Mouse (Mus musculus) stomach, postnatal 0 days (tissue): ENCODE data around the gene Ncstn. TPM values are rescaled to one million over a fixed set of nuclear protein-coding genes. Genes with fewer than 3 reads are reported as not detected.
A peak's percentile ranks its signal among the peaks of the same experiment; 100 is the strongest.

Experiments
- ATAC-seq: fragments of 200-750 bp; cut with Nextera tagmentation; 2 replicates; pipeline ENCODE4 v1.8.0; 2017; ENCODE audit not compliant: low FRiP score, low TSS enrichment
- DNase-seq: peaks from one replicate; pipeline ENCODE4 v3.0.0-alpha.2; 2016; ENCODE audit warnings: low spot score
- H3K27ac ChIP-seq: fragments of 300-500 bp; sonication (generic); replicated peaks from 2 replicates; pipeline ENCODE4 v1.5.1; 2014; ENCODE audit warnings: mild to moderate bottlenecking, control low read depth
- H3K27me3 ChIP-seq: fragments of 300-500 bp; sonication (generic); 2 replicates; pipeline ENCODE4 v1.6.1; 2014; ENCODE audit warnings: low read length; ENCODE audit not compliant: control insufficient read depth, insufficient read depth
- H3K36me3 ChIP-seq: fragments of 300-500 bp; sonication (generic); 2 replicates; pipeline ENCODE4 v1.6.1; 2014; ENCODE audit warnings: low read length, mixed read lengths; ENCODE audit not compliant: control insufficient read depth, insufficient read depth
- H3K4me1 ChIP-seq: fragments of 300-500 bp; sonication (generic); replicated peaks from 2 replicates; pipeline ENCODE4 v1.6.1; 2014; ENCODE audit warnings: antibody characterized with exemption; ENCODE audit not compliant: control insufficient read depth, insufficient read depth
- H3K4me2 ChIP-seq: fragments of 300-500 bp; sonication (generic); replicated peaks from 2 replicates; pipeline ENCODE4 v1.6.1; 2014; ENCODE audit warnings: low read depth, mild to moderate bottlenecking, control low read depth, moderate library complexity
- H3K4me3 ChIP-seq: fragments of 300-500 bp; sonication (generic); 2 replicates; pipeline ENCODE4 v1.5.1; 2014; ENCODE audit warnings: low read depth, low read length, control low read depth
- H3K9ac ChIP-seq: fragments of 300-500 bp; sonication (generic); 2 replicates; pipeline ENCODE4 v1.6.1; 2014; ENCODE audit warnings: mild to moderate bottlenecking, low read length, control low read depth, mixed read lengths
- H3K9me3 ChIP-seq: fragments of 300-500 bp; sonication (generic); 2 replicates; pipeline ENCODE4 v1.6.1; 2016; ENCODE audit warnings: low read length; ENCODE audit not compliant: control insufficient read depth
- CTCF ChIP-seq: IDR thresholded peaks from 2 replicates; pipeline ENCODE4 v1.5.1; 2016; ENCODE audit warnings: antibody characterized with exemption, low read depth, mild to moderate bottlenecking, moderate library complexity
- EP300 ChIP-seq: optimal IDR thresholded peaks from 2 replicates; pipeline ENCODE3; 2016; ENCODE audit warnings: antibody characterized with exemption
- WGBS: fragments of 180-500 bp; shearing (Covaris S2); extraction: QIAGEN DNeasy Blood & Tissue Kit; methylation state at CpG from one replicate; pipeline ENCODE4 v1.1.7; 2014; 5-methylcytosine and 5-hydroxymethylcytosine counted together
- polyA plus RNA-seq: library from polyadenylated mRNA; unstranded; fragments of >200 nt; fragmentation: Nextera tagmentation; extraction: Ambion mirVana; gene quantifications from 2 replicates; pipeline ENCODE4 v1.2.1, GENCODE M21; 2015

Ncstn gene
- polyA plus RNA-seq, 1 experiment from 2014 or later = 79.3 TPM

DNA sequence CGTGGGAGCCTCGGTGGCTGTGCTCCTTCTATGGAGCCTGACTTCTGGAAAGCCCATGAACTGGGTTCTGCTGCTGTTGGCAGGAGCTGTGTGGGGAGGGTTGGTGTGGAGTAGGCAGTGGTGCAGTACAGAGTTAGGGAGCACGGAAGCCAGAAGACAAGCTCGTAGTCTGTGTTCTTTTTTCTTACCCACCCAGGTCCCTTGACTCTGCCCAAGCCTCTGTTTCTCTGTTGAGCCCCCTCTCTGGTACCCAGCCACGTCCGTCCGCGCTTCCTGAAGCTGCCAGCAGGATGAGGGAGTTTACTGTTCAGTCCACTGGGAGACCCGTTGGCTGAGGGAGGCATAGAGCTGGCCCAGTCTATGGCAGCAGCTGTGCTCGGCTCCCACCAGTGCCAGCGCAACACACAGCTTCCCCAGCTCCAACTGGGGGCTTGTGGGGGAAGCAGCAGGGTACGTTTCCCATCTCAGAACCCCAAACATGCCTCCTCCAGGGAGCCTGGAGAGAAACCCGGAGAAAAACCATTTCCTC lies 17.9 kb downstream of the Ncstn start:
- H3K4me3 ChIP-seq = no peak overlapping the region
- no peaks in the 10 kb centered on the region for H3K9me3 ChIP-seq
- ATAC-seq (no peak; the same call in 1 of the 2 replicates), DNase-seq (no peak)
- H3K27ac ChIP-seq = no peak overlapping the region
- H3K9ac ChIP-seq = no peak overlapping the region
- peaks cover 31% of the 10 kb centered on the region for H3K36me3 ChIP-seq
- no peaks in the 10 kb centered on the region for H3K27me3 ChIP-seq
- no peaks in the 10 kb centered on the region for H3K4me1 ChIP-seq
- TF ChIP-seq CTCF (0 out of 2 replicates have a peak, but pooled peaks have one; percentile 5), EP300 (no peak)
- WGBS = 76% methylated on average over 13 of the region's 13 CpGs
- no peak overlapping the region for H3K4me2 ChIP-seq

- Histone ChIP-seq H3K4me2 (no peak overlapping the region), H3K9me3 (no peaks in the 10 kb centered on the region), H3K9ac (no peak overlapping the region), H3K4me1 (no peaks in the 10 kb centered on the region), H3K27me3 (no peaks in the 10 kb centered on the region), H3K36me3 (peaks cover 19% of the 10 kb centered on the region), H3K27ac (no peak overlapping the region), H3K4me3 (no peak overlapping the region)
- no peak for TF ChIP-seq EP300
- no peak for TF ChIP-seq CTCF
- ATAC-seq (peak; percentile 33; the same call in 1 of the 2 replicates), DNase-seq (no peak)
- 48% methylated on average over 4 of the region's 4 CpGs for WGBS
Observed at GRCm38 (mm10) chr1:172063291-172064023, 19.1 kb downstream of the Ncstn start.

- no peak for ATAC-seq
- H3K4me3 ChIP-seq = no peak overlapping the region
- 90% methylated on average over 2 of the region's 2 CpGs for WGBS
- no peak for DNase-seq
- H3K9ac ChIP-seq = no peak overlapping the region
- H3K4me2 ChIP-seq = no peak overlapping the region
- H3K27ac ChIP-seq = no peak overlapping the region
- TF ChIP-seq CTCF = no peak
- no peak for TF ChIP-seq EP300
- H3K27me3 ChIP-seq = no peaks in the 10 kb centered on the region
- H3K36me3 ChIP-seq = peaks cover 16% of the 10 kb centered on the region
- no peaks in the 10 kb centered on the region for H3K9me3 ChIP-seq
- no peaks in the 10 kb centered on the region for H3K4me1 ChIP-seq
Observed at GRCm38 (mm10) chr1:172062101-172062500, 20.5 kb downstream of the Ncstn start.

GRCm38 (mm10) chr1:172061217-172061616 lies 21.4 kb downstream of the Ncstn start:
- ATAC-seq (no peak), DNase-seq (no peak)
- Histone ChIP-seq H3K4me3 (no peak overlapping the region), H3K9me3 (no peaks in the 10 kb centered on the region), H3K4me2 (no peak overlapping the region), H3K27me3 (no peaks in the 10 kb centered on the region), H3K4me1 (no peaks in the 10 kb centered on the region), H3K9ac (no peak overlapping the region), H3K36me3 (peaks cover 10% of the 10 kb centered on the region), H3K27ac (no peak overlapping the region)
- 41% methylated on average over 8 of the region's 8 CpGs for WGBS
- TF ChIP-seq CTCF (no peak), EP300 (no peak)

GRCm38 (mm10) chr1:172060659-172061058 lies 21.9 kb downstream of the Ncstn start:
- Histone ChIP-seq H3K9me3 (no peaks in the 10 kb centered on the region), H3K4me3 (no peak overlapping the region), H3K4me2 (no peak overlapping the region), H3K9ac (no peak overlapping the region), H3K27me3 (no peaks in the 10 kb centered on the region), H3K4me1 (no peaks in the 10 kb centered on the region), H3K36me3 (peaks cover 7% of the 10 kb centered on the region), H3K27ac (no peak overlapping the region)
- no peak for DNase-seq
- 48% methylated on average over 4 of the region's 4 CpGs for WGBS
- TF ChIP-seq CTCF = no peak
- TF ChIP-seq EP300 = no peak
- no peak for ATAC-seq

DNA sequence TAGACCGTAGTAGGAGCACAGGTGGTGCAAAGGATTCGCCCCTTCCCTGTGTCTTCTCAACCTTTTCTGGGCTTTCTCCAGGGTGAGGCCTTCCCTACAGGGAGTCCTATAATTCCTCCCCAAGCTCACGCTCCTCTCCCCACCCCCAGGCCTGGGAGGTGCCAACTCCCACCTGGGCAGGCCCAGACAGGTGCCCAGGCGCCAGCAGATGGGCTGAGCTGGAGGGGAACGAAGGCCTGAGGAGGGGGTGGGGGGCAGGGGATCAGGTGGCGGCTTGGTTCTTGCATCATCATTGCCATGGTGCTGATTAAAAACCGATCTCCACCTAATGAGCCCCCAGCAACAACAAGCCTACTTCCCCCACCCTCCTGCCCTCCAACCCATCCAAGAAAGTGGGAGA lies 23.7 kb downstream of the Ncstn start:
- Histone ChIP-seq H3K4me1 (0 out of 2 replicates have a peak, but pooled peaks cover 3% of the 10 kb centered on the region), H3K27ac (no peak overlapping the region), H3K9ac (no peak overlapping the region), H3K9me3 (no peaks in the 10 kb centered on the region), H3K4me3 (no peak overlapping the region), H3K4me2 (no peak overlapping the region), H3K36me3 (no peaks in the 10 kb centered on the region), H3K27me3 (peaks cover 4% of the 10 kb centered on the region; the same call in 1 of the 2 replicates)
- no peak for DNase-seq
- 58% methylated on average over 7 of the region's 7 CpGs for WGBS
- no peak for ATAC-seq
- TF ChIP-seq EP300 (no peak), CTCF (no peak)
